Mouse (Mus musculus) CD4-positive, CD25-positive, alpha-beta regulatory T cell, adult 9 weeks (primary cell): ENCODE data around the gene Sectm1a. TPM values are rescaled to one million over a fixed set of nuclear protein-coding genes. Genes with fewer than 3 reads are reported as not detected.

Experiments used
- polyA plus RNA-seq: library from polyadenylated mRNA; unstranded; fragments of 100-300 nt; shearing (Covaris generic); gene quantifications from one replicate; pipeline ENCODE4 v1.2.1, GENCODE M21; 2017

The Sectm1a gene
- polyA plus RNA-seq, result not detected

GRCm38 (mm10) chr11:121081120-121081519 is at the start of gene Sectm1a:
Sectm1a (minus strand) TSS chr11:121081220.

DNA sequence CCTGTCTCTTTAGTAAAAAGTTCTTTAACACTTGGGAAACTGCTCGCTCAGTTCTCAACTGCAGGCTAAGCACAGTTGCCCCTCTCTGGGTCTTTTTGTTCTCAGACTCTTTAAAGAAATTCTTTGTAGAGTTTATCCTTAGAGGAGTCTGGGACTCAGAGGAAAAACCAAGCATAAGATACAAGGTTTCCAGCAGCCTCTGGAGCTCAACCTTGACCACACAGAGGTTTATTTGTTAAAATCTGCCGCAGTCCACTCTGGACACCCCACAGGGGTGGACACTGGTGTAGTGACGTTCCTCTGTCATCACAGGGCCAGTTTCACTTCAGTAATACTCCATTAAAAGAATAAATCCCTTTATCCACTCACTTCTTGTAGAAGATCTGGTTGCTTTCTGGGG is 37.6 kb upstream of the Sectm1a start, which contains the start of gene Tex19.2:
Tex19.2 (minus strand) TSS at position 101 of the 400 bp plus-strand sequence.

GRCm38 (mm10) chr11:121063379-121063778 is 17.6 kb downstream of the Sectm1a start, which contains the start of gene Sectm1b:
Sectm1b (minus strand) TSS chr11:121063569.

DNA sequence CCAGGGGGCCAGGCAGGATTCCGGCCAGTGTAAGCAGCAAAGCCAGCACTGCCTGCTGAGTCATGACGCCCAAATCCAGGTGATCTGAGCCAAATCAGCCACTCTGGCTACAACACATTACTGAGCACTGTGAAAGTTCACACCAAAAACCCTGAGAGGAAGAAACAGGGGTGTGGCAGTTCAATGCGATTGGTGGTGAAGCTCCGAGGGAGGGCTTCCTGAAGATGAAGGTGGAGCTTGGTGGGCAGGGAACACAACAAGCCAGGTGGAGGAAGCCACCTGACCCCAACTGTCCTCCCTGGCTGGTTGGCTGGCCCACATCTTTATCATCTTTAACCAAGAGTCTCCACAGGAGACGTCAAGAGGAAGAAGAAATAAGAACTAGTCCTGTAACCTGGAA is 41.7 kb downstream of the Sectm1a start, which contains the start of gene Cd7:
Cd7 (minus strand) TSS at position 117 of the 400 bp plus-strand sequence.

Other genes starting within 250 kb of the Sectm1a start
- gene Ccdc57, start 148.3 kb downstream of the Sectm1a start, polyA plus RNA-seq, result 0.21 TPM
- 13.9 TPM for gene Slc16a3, start 132.7 kb downstream of the Sectm1a start, polyA plus RNA-seq
- gene Csnk1d, start 89.9 kb downstream of the Sectm1a start, polyA plus RNA-seq, result 103 TPM
- 73.1 TPM for gene Cd7, start 41.8 kb downstream of the Sectm1a start, polyA plus RNA-seq
- gene Sectm1b, start 17.7 kb downstream of the Sectm1a start, polyA plus RNA-seq, result not detected
- not detected for gene Tex19.2, start 37.5 kb upstream of the Sectm1a start, polyA plus RNA-seq
- gene Tex19.1, start 64.9 kb upstream of the Sectm1a start, polyA plus RNA-seq, result not detected
- gene Uts2r, start 79.1 kb upstream of the Sectm1a start, polyA plus RNA-seq, result not detected
- gene Hexdc, start 123.2 kb upstream of the Sectm1a start, polyA plus RNA-seq, result 2.6 TPM
- 9.8 TPM for gene Ogfod3, start 123.5 kb upstream of the Sectm1a start, polyA plus RNA-seq
- 132 TPM for gene Cybc1, start 148.1 kb upstream of the Sectm1a start, polyA plus RNA-seq
- gene Narf, start 156.0 kb upstream of the Sectm1a start, polyA plus RNA-seq, result 40.3 TPM
- 2.3 TPM for gene Foxk2, start 178.8 kb upstream of the Sectm1a start, polyA plus RNA-seq